Mouse (Mus musculus) limb, embryonic 13.5 days (tissue): ENCODE results near the gene Col17a1. TPM values are rescaled to one million over a fixed set of nuclear protein-coding genes. Genes with fewer than 3 reads are reported as not detected.

Source experiments
- ATAC-seq: fragments of 200-750 bp; cut with Nextera tagmentation; 2 replicates; pipeline ENCODE4 v1.8.0; 2017; ENCODE audit warnings: low read depth, moderate number of reproducible peaks, moderate TSS enrichment; ENCODE audit not compliant: low FRiP score
- H3K27ac ChIP-seq: fragments of 300-500 bp; sonication (generic); 2 replicates; pipeline ENCODE4 v1.5.1; 2015; ENCODE audit warnings: inconsistent platforms, mild to moderate bottlenecking, moderate library complexity
- H3K27me3 ChIP-seq: fragments of 300-500 bp; sonication (generic); 2 replicates; pipeline ENCODE4 v1.6.1; 2015; ENCODE audit warnings: mild to moderate bottlenecking, inconsistent platforms
- H3K36me3 ChIP-seq: fragments of 300-500 bp; sonication (generic); 2 replicates; pipeline ENCODE4 v1.6.1; 2015; ENCODE audit warnings: inconsistent platforms, mild to moderate bottlenecking, moderate library complexity
- H3K4me1 ChIP-seq: fragments of 300-500 bp; sonication (generic); 2 replicates; pipeline ENCODE4 v1.6.1; 2015; ENCODE audit warnings: inconsistent platforms
- H3K4me2 ChIP-seq: fragments of 300-500 bp; sonication (generic); replicated peaks from 2 replicates; pipeline ENCODE4 v1.6.1; 2015; ENCODE audit warnings: inconsistent platforms, mild to moderate bottlenecking, moderate library complexity
- H3K4me3 ChIP-seq: fragments of 300-500 bp; sonication (generic); 2 replicates; pipeline ENCODE4 v1.5.1; 2015; ENCODE audit warnings: moderate library complexity, mild to moderate bottlenecking, inconsistent platforms
- H3K9ac ChIP-seq: fragments of 300-500 bp; sonication (generic); 2 replicates; pipeline ENCODE4 v1.6.1; 2015; ENCODE audit warnings: mild to moderate bottlenecking, inconsistent platforms
- H3K9me3 ChIP-seq: fragments of 300-500 bp; sonication (generic); 2 replicates; pipeline ENCODE4 v1.6.1; 2016; ENCODE audit warnings: inconsistent platforms
- WGBS: fragments of 180-500 bp; shearing (Covaris S2); methylation state at CpG from one replicate; pipeline ENCODE4 v1.1.7; 2015; 5-methylcytosine and 5-hydroxymethylcytosine counted together
- polyA plus RNA-seq: library from polyadenylated mRNA; unstranded; fragments of >200 nt; fragmentation: Nextera tagmentation; extraction: Ambion mirVana; gene quantifications from 2 replicates; pipeline ENCODE4 v1.2.1, GENCODE M21; 2015

Col17a1 gene
- polyA plus RNA-seq: 10.2 and 12.4 TPM in 2 replicates

GRCm38 (mm10) chr19:47691994-47692393 lies at the start of gene Col17a1:
TSS of gene Col17a1 (minus strand) at chr19:47692094.
- Histone ChIP-seq H3K4me1 (peaks cover 16% of the 10 kb centered on the region), H3K9ac (peak within 1 kb of the TSS; percentile 39; the same call in 1 of the 2 replicates), H3K27me3 (0 out of 2 replicates have a peak, but pooled peaks cover 7% of the 10 kb centered on the region), H3K4me2 (peak within 1 kb of the TSS; percentile 26), H3K27ac (peak within 1 kb of the TSS; percentile 74; the same call in 1 of the 2 replicates), H3K36me3 (no peaks in the 10 kb centered on the region), H3K9me3 (no peaks in the 10 kb centered on the region), H3K4me3 (peak within 1 kb of the TSS; percentile 22)
- ATAC-seq: no peak
- WGBS: 52% methylated on average over 6 of the region's 6 CpGs

GRCm38 (mm10) chr19:47731931-47732330 lies 40.0 kb upstream of the Col17a1 start:
- 4% methylated on average over 14 of the region's 15 CpGs for WGBS
- no peaks in the 10 kb centered on the region for H3K9me3 ChIP-seq
- peak overlapping the region; percentile 62 for H3K4me2 ChIP-seq
- H3K36me3 ChIP-seq: peaks cover 39% of the 10 kb centered on the region
- H3K4me1 ChIP-seq: peaks cover 42% of the 10 kb centered on the region
- H3K9ac ChIP-seq: peak overlapping the region; percentile 86
- no peaks in the 10 kb centered on the region for H3K27me3 ChIP-seq
- peak overlapping the region; percentile 79 for H3K4me3 ChIP-seq
- H3K27ac ChIP-seq: peak overlapping the region; percentile 94
- no peak for ATAC-seq

- peak within 1 kb of the TSS; percentile 79 for H3K4me3 ChIP-seq
- H3K4me2 ChIP-seq: peak within 1 kb of the TSS; percentile 70
- peak; percentile 95 for ATAC-seq
- peak within 1 kb of the TSS; percentile 97 for H3K27ac ChIP-seq
- peak within 1 kb of the TSS; percentile 86 for H3K9ac ChIP-seq
- H3K27me3 ChIP-seq: no peaks in the 10 kb centered on the region
- H3K36me3 ChIP-seq: peaks cover 34% of the 10 kb centered on the region
- no peaks in the 10 kb centered on the region for H3K9me3 ChIP-seq
- WGBS: under 1% methylated on average over 70 of the region's 72 CpGs
- H3K4me1 ChIP-seq: peaks cover 43% of the 10 kb centered on the region
Observed at GRCm38 (mm10) chr19:47731071-47731881, 39.4 kb upstream of the Col17a1 start, which contains the start of gene Sfr1. TSS of gene Sfr1 (plus strand) at chr19:47731682.

- Histone ChIP-seq H3K9me3 (no peaks in the 10 kb centered on the region), H3K4me3 (peak overlapping the region; percentile 79), H3K27me3 (no peaks in the 10 kb centered on the region), H3K4me2 (peak overlapping the region; percentile 70), H3K36me3 (peaks cover 28% of the 10 kb centered on the region), H3K27ac (peak overlapping the region; percentile 97), H3K4me1 (peaks cover 47% of the 10 kb centered on the region), H3K9ac (peak overlapping the region; percentile 73)
- ATAC-seq: peak; percentile 76
- WGBS: under 1% methylated on average over 12 of the region's 12 CpGs
Observed at GRCm38 (mm10) chr19:47730691-47731070, 38.8 kb upstream of the Col17a1 start.

- no peak overlapping the region for H3K4me3 ChIP-seq
- no peaks in the 10 kb centered on the region for H3K9me3 ChIP-seq
- no peak overlapping the region for H3K9ac ChIP-seq
- 61% methylated on average over 7 of the region's 7 CpGs for WGBS
- no peaks in the 10 kb centered on the region for H3K36me3 ChIP-seq
- H3K27ac ChIP-seq: no peak overlapping the region
- H3K27me3 ChIP-seq: no peaks in the 10 kb centered on the region
- peaks cover 47% of the 10 kb centered on the region for H3K4me1 ChIP-seq
- no peak for ATAC-seq
- no peak overlapping the region for H3K4me2 ChIP-seq
Observed at GRCm38 (mm10) chr19:47725643-47726140, 33.8 kb upstream of the Col17a1 start.

- ATAC-seq: no peak
- H3K4me1 ChIP-seq: peaks cover 39% of the 10 kb centered on the region
- no peaks in the 10 kb centered on the region for H3K36me3 ChIP-seq
- H3K9ac ChIP-seq: no peak overlapping the region
- H3K4me2 ChIP-seq: no peak overlapping the region
- 76% methylated on average over 4 of the region's 4 CpGs for WGBS
- no peaks in the 10 kb centered on the region for H3K27me3 ChIP-seq
- no peak overlapping the region for H3K27ac ChIP-seq
- no peaks in the 10 kb centered on the region for H3K9me3 ChIP-seq
- no peak overlapping the region for H3K4me3 ChIP-seq
Observed at GRCm38 (mm10) chr19:47724903-47725302, 33.0 kb upstream of the Col17a1 start.

- Histone ChIP-seq H3K9me3 (no peaks in the 10 kb centered on the region), H3K4me1 (peaks cover 23% of the 10 kb centered on the region), H3K4me2 (no peak overlapping the region), H3K9ac (no peak overlapping the region), H3K4me3 (no peak overlapping the region), H3K27ac (no peak overlapping the region), H3K27me3 (no peaks in the 10 kb centered on the region), H3K36me3 (no peaks in the 10 kb centered on the region)
- ATAC-seq: no peak
- WGBS: 48% methylated on average over 6 of the region's 6 CpGs
Observed at GRCm38 (mm10) chr19:47722471-47722870, 30.6 kb upstream of the Col17a1 start.

GRCm38 (mm10) chr19:47719147-47719546 lies 27.3 kb upstream of the Col17a1 start:
- no peaks in the 10 kb centered on the region for H3K27me3 ChIP-seq
- no peak for ATAC-seq
- H3K36me3 ChIP-seq: no peaks in the 10 kb centered on the region
- WGBS: 84% methylated on average over 3 of the region's 3 CpGs
- peaks cover 12% of the 10 kb centered on the region for H3K4me1 ChIP-seq
- no peak overlapping the region for H3K4me2 ChIP-seq
- H3K9me3 ChIP-seq: no peaks in the 10 kb centered on the region
- no peak overlapping the region for H3K9ac ChIP-seq
- H3K27ac ChIP-seq: no peak overlapping the region
- H3K4me3 ChIP-seq: no peak overlapping the region

GRCm38 (mm10) chr19:47716144-47716543 lies 24.2 kb upstream of the Col17a1 start:
- H3K4me2 ChIP-seq: no peak overlapping the region
- H3K36me3 ChIP-seq: no peaks in the 10 kb centered on the region
- 60% methylated on average over 2 of the region's 2 CpGs for WGBS
- H3K4me3 ChIP-seq: no peak overlapping the region
- ATAC-seq: no peak
- H3K27me3 ChIP-seq: no peaks in the 10 kb centered on the region
- H3K4me1 ChIP-seq: no peaks in the 10 kb centered on the region; the same call in 1 of the 2 replicates
- H3K27ac ChIP-seq: no peak overlapping the region
- no peaks in the 10 kb centered on the region for H3K9me3 ChIP-seq
- H3K9ac ChIP-seq: no peak overlapping the region

- Histone ChIP-seq H3K4me3 (no peak overlapping the region), H3K36me3 (no peaks in the 10 kb centered on the region), H3K4me2 (no peak overlapping the region), H3K9ac (no peak overlapping the region), H3K27ac (no peak overlapping the region), H3K27me3 (no peaks in the 10 kb centered on the region), H3K9me3 (no peaks in the 10 kb centered on the region), H3K4me1 (no peaks in the 10 kb centered on the region; the same call in 1 of the 2 replicates)
- WGBS: 64% methylated on average over 9 of the region's 9 CpGs
- ATAC-seq: no peak
Observed at GRCm38 (mm10) chr19:47713457-47713856, 21.6 kb upstream of the Col17a1 start.

- H3K9ac ChIP-seq: no peak overlapping the region
- H3K4me3 ChIP-seq: no peak overlapping the region
- no peaks in the 10 kb centered on the region for H3K27me3 ChIP-seq
- WGBS: 79% methylated on average over 4 of the region's 4 CpGs
- peaks cover 3% of the 10 kb centered on the region; the same call in 1 of the 2 replicates for H3K4me1 ChIP-seq
- no peaks in the 10 kb centered on the region for H3K9me3 ChIP-seq
- H3K4me2 ChIP-seq: no peak overlapping the region
- H3K27ac ChIP-seq: no peak overlapping the region
- no peaks in the 10 kb centered on the region for H3K36me3 ChIP-seq
- ATAC-seq: no peak
Observed at GRCm38 (mm10) chr19:47710376-47710775, 18.5 kb upstream of the Col17a1 start.

- 0 out of 2 replicates have a peak, but pooled peaks cover 3% of the 10 kb centered on the region for H3K4me1 ChIP-seq
- H3K4me2 ChIP-seq: no peak overlapping the region
- H3K27ac ChIP-seq: no peak overlapping the region
- ATAC-seq: no peak
- no peak overlapping the region for H3K9ac ChIP-seq
- no peaks in the 10 kb centered on the region for H3K27me3 ChIP-seq
- no peaks in the 10 kb centered on the region for H3K36me3 ChIP-seq
- 90% methylated on average over 8 of the region's 8 CpGs for WGBS
- no peak overlapping the region for H3K4me3 ChIP-seq
- H3K9me3 ChIP-seq: no peaks in the 10 kb centered on the region
Observed at GRCm38 (mm10) chr19:47705772-47706309, 13.9 kb upstream of the Col17a1 start.
